34 mouse cellular contexts compared by ENCODE assay signal in genomic region chrX:92464773-92465172, GRCm38 (mm10). TPM values are rescaled to one million over a fixed set of nuclear protein-coding genes. Genes with fewer than 3 reads are reported as not detected.
A peak's percentile ranks its signal among the peaks of the same experiment; 100 is the strongest.
DNase-seq lines count a peak whose midpoint lies in the region; ATAC-seq and TF ChIP-seq lines count a peak whose summit lies in the region.
"Had no signal": no experiment of that assay in that cellular context is flagged by ENCODE, and none has a peak within 500 bp of the region (broad histone marks: within the 10 kb centered on the region; RNA-seq: fewer than 3 reads in every experiment).

No protein-coding gene starts in this region.

- TF ChIP-seq CTCF in MEL (IDR thresholded peaks at IDR 0.05 in 2 of 3, conservative IDR thresholded peaks at IDR 0.05 in 1 of 3; ENCODE audit: control insufficient read depth in 1 of 3, insufficient read depth in 1 of 3, low read depth in 2 of 3, low read length in 3 of 3, poor library complexity in 1 of 3, severe bottlenecking in 1 of 3) = no peak
- TF ChIP-seq CTCF in kidney, adult 2 months (conservative IDR thresholded peaks at IDR 0.05; ENCODE audit: insufficient read depth, insufficient read length, low read depth, low read length) = no peak

- no peaks in the 10 kb centered on the region for H3K27me3 ChIP-seq in MEL (ENCODE audit: control insufficient read depth in 1 of 2, insufficient read depth in 2 of 2, low read length in 2 of 2)
- no peaks in the 10 kb centered on the region for H3K27me3 ChIP-seq in kidney, adult 2 months (replicated peaks; ENCODE audit: control insufficient read depth, insufficient read depth, low read length)
- no peaks in the 10 kb centered on the region for H3K27me3 ChIP-seq in midbrain, embryonic 11.5 days (ENCODE audit: control insufficient read depth, insufficient read depth, low read length)
- H3K27me3 ChIP-seq: CH12.LX; forebrain, embryonic 13.5 days had no signal

- H3K4me2 ChIP-seq in midbrain, embryonic 11.5 days = no peak overlapping the region
- H3K4me2 ChIP-seq: forebrain, embryonic 13.5 days; heart, embryonic 11.5 days; hindbrain, embryonic 14.5 days had no signal

- no peaks in the 10 kb centered on the region for H3K4me1 ChIP-seq in MEL (ENCODE audit: control insufficient read depth in 1 of 2, insufficient read depth in 2 of 2, low read length in 2 of 2)
- H3K4me1 ChIP-seq in kidney, adult 2 months (ENCODE audit: control insufficient read depth, insufficient read depth, low read length) = no peaks in the 10 kb centered on the region
- no peaks in the 10 kb centered on the region for H3K4me1 ChIP-seq in midbrain, embryonic 11.5 days (ENCODE audit: control insufficient read depth, insufficient read depth, low read length)
- H3K4me1 ChIP-seq: forebrain, embryonic 10.5 days; forebrain, embryonic 13.5 days; hindbrain, embryonic 10.5 days had no signal

- no peak overlapping the region for H3K27ac ChIP-seq in MEL (ENCODE audit: control insufficient read depth, low read depth, low read length)
- no peak overlapping the region for H3K27ac ChIP-seq in kidney, adult 2 months (ENCODE audit: insufficient read depth, low read depth, low read length)
- no peak overlapping the region for H3K27ac ChIP-seq in midbrain, embryonic 11.5 days (ENCODE audit: low read depth, low read length)
- H3K27ac ChIP-seq: forebrain, embryonic 10.5 days; forebrain, embryonic 13.5 days; hindbrain, embryonic 10.5 days; hindbrain, embryonic 14.5 days; hindbrain, postnatal 0 days had no signal

- TF ChIP-seq RAD21 in MEL (IDR thresholded peaks at IDR 0.05; ENCODE audit: low read depth, low read length) = no peak

- H3K4me3 ChIP-seq in MEL (ENCODE audit: control insufficient read depth in 1 of 2, insufficient read depth in 1 of 2, low read depth in 2 of 2, low read length in 2 of 2) = no peak overlapping the region
- H3K4me3 ChIP-seq in kidney, adult 2 months (ENCODE audit: insufficient read depth, low read depth, low read length) = no peak overlapping the region
- H3K4me3 ChIP-seq in midbrain, embryonic 11.5 days (ENCODE audit: low read depth, low read length) = no peak overlapping the region
- H3K4me3 ChIP-seq: forebrain, embryonic 10.5 days; forebrain, embryonic 13.5 days; hindbrain, embryonic 10.5 days had no signal

- no peaks in the 10 kb centered on the region for H3K36me3 ChIP-seq in MEL (ENCODE audit: control insufficient read depth in 1 of 2, insufficient read depth in 2 of 2, low read length in 2 of 2)
- H3K36me3 ChIP-seq in kidney, adult 2 months (ENCODE audit: control insufficient read depth, insufficient read depth, low read length) = no peaks in the 10 kb centered on the region
- no peaks in the 10 kb centered on the region for H3K36me3 ChIP-seq in midbrain, embryonic 11.5 days (ENCODE audit: control insufficient read depth, insufficient read depth, low read length)
- H3K36me3 ChIP-seq: forebrain, embryonic 10.5 days; G1E; hindbrain, embryonic 10.5 days had no signal

- no peak for TF ChIP-seq EP300 in MEL (IDR thresholded peaks at IDR 0.05; ENCODE audit: low read depth in 1 of 2, low read length in 2 of 2)

- peak; percentile 1 for DNase-seq in MEL (ENCODE audit: low read depth, low spot score)
- DNase-seq in layer of hippocampus, adult 11-12 months (ENCODE audit: low spot score) = no peak
- DNase-seq in kidney, adult 2 months = no peak
- DNase-seq in midbrain, embryonic 11.5 days (ENCODE audit: low spot score, missing footprints) = no peak
- DNase-seq: adrenal gland, adult 8-10 months; adrenal gland, postnatal 25 days; B cell, adult 2 months; cerebellum, adult 2 months; cerebellum, adult 9-11 months; cerebellum, postnatal 25 days; gastrocnemius, postnatal 10 days; gastrocnemius, postnatal 36 days; heart, adult 11 months had no signal

- WGBS in kidney, adult 2 months = 60% methylated on average over 4 of the region's 4 CpGs
- WGBS in midbrain, embryonic 11.5 days = 64% methylated on average over 4 of the region's 4 CpGs

- TF ChIP-seq POLR2A in MEL (IDR thresholded peaks at IDR 0.05; ENCODE audit: control insufficient read depth in 1 of 2, insufficient read depth in 1 of 2, low read depth in 1 of 2, low read length in 2 of 2, poor library complexity in 1 of 2) = no peak
- TF ChIP-seq POLR2A in kidney, adult 2 months (IDR thresholded peaks at IDR 0.05; ENCODE audit: low read depth, low read length) = no peak

- H3K79me2 ChIP-seq in MEL (ENCODE audit: control insufficient read depth, insufficient read depth, low read length, poor library complexity) = no peaks in the 10 kb centered on the region

- no peaks in the 10 kb centered on the region for H3K9me3 ChIP-seq in MEL (replicated peaks; ENCODE audit: insufficient read depth, low read length)
- H3K9me3 ChIP-seq in midbrain, embryonic 11.5 days (ENCODE audit: control insufficient read depth, low read length) = no peaks in the 10 kb centered on the region
- H3K9me3 ChIP-seq: forebrain, embryonic 10.5 days; forebrain, embryonic 13.5 days; G1E; hindbrain, embryonic 10.5 days had no signal

- no peak overlapping the region for H3K9ac ChIP-seq in MEL (ENCODE audit: control insufficient read depth, low read depth, low read length, poor library complexity, severe bottlenecking)
- no peak overlapping the region for H3K9ac ChIP-seq in midbrain, embryonic 11.5 days (ENCODE audit: low read length)
- H3K9ac ChIP-seq: forebrain, embryonic 13.5 days; hindbrain, embryonic 14.5 days had no signal

- ATAC-seq in common myeloid progenitor, adult 5-6 weeks (replicated peaks; ENCODE audit: low read depth, poor library complexity, severe bottlenecking) = peak; percentile 94
- ATAC-seq in megakaryocyte, adult 5-6 weeks (ENCODE audit: poor library complexity, severe bottlenecking) = peak; percentile 49; the same call in 1 of the 2 replicates
- no peak for ATAC-seq in midbrain, embryonic 11.5 days (ENCODE audit: low FRiP score)
- ATAC-seq: activated CD4-positive, CD25-positive, alpha-beta regulatory T cell, adult 4 months; forebrain, embryonic 13.5 days; forebrain, embryonic 16.5 days; hindbrain, postnatal 0 days; inflammation-experienced regulatory T-cells, adult 6 months; intestine, embryonic 16.5 days had no signal

TF ChIP-seq in MEL, 35 proteins besides CTCF, POLR2A, EP300 and RAD21:
- TF ChIP-seq TBP (IDR thresholded peaks at IDR 0.05; ENCODE audit: low read depth, low read length) = no peak
- no peak for TF ChIP-seq CHD2 (IDR thresholded peaks at IDR 0.05; ENCODE audit: low read length)
- no peak for TF ChIP-seq POLR2AphosphoS5 (IDR thresholded peaks at IDR 0.05; ENCODE audit: borderline replicate concordance, low read depth, low read length)
- no peak for TF ChIP-seq GABPA (IDR thresholded peaks at IDR 0.05; ENCODE audit: low read depth, low read length)

RNA-seq across cellular contexts. Expression of gene Gm5941, which starts 25.0 kb away (rescaled TPM):
- total RNA-seq in MEL (2012; rRNA removed) = not detected in 2 replicates
- polyA plus RNA-seq in MEL (2012; ENCODE audit: insufficient read depth in 1 of 2, insufficient read length in 2 of 2, low read depth in 1 of 2, low replicate concordance in 2 of 2, missing spikeins in 1 of 2) = not detected
- not detected in 2 replicates for total RNA-seq in common myeloid progenitor, adult 5-6 weeks (2017)
- total RNA-seq in megakaryocyte, adult 5-6 weeks (2015) = not detected in 2 replicates
- not detected in 2 replicates for total RNA-seq in megakaryocyte, adult 5-6 weeks (2017)
- polyA plus RNA-seq in kidney, adult 2 months (2012; rRNA removed) = not detected in 2 replicates
- not detected in 2 replicates for polyA plus RNA-seq in midbrain, embryonic 11.5 days (2014; fragmentation: Nextera tagmentation; extraction: Ambion mirVana)
- total RNA-seq: adrenal gland, adult 8-10 months; adrenal gland, postnatal 25 days; CH12.LX; G1E; gastrocnemius, adult 18-20 months; gastrocnemius, postnatal 10 days; gastrocnemius, postnatal 36 days; heart, adult 8-10 months; heart, postnatal 25 days; hindbrain, postnatal 0 days had no signal
- polyA plus RNA-seq: activated CD4-positive, CD25-positive, alpha-beta regulatory T cell, adult 4 months; cerebellum, adult 2 months; embryonic facial prominence, embryonic 11.5 days; embryonic facial prominence, embryonic 14.5 days; forebrain, embryonic 10.5 days; forebrain, embryonic 13.5 days; forebrain, embryonic 16.5 days; G1E; heart, embryonic 11.5 days; heart, embryonic 14.5 days; heart, postnatal 0 days; hindbrain, embryonic 10.5 days; hindbrain, embryonic 14.5 days; hindbrain, postnatal 0 days; inflammation-experienced regulatory T-cells, adult 6 months; intestine, embryonic 16.5 days had no signal
